Mouse (Mus musculus) ES-Bruce4 (cell line): ENCODE measurements around the gene Nosip.

Source experiments
- CTCF ChIP-seq: IDR thresholded peaks from one replicate; pipeline ENCODE4 v1.8.1; 2011; ENCODE audit warnings: low read depth, low read length
- EP300 ChIP-seq: IDR thresholded peaks from 2 replicates; pipeline ENCODE4 v1.6.1; 2011; ENCODE audit warnings: low read depth, low read length; ENCODE audit not compliant: insufficient read depth

GRCm38 (mm10) chr7:45051601-45051974 is 10.6 kb upstream of the Nosip start:
- no peak for TF ChIP-seq CTCF
- TF ChIP-seq EP300, result no peak
